Mouse (Mus musculus): ENCODE results near the gene Neurl1a.

GRCm38 (mm10) chr19:47298100-47298499 is 119.5 kb downstream of the Neurl1a start:
- TF ChIP-seq POLR2A (IDR thresholded peaks at IDR 0.05; ENCODE audit: extremely low read depth, insufficient read depth, low read length) (no peak), CTCF (IDR thresholded peaks at IDR 0.05; ENCODE audit: low read depth, low read length) (no peak)

All from liver, adult 2 months (tissue).